Mouse (Mus musculus): ENCODE results near the gene Hist1h3g. TPM values are rescaled to one million over a fixed set of nuclear protein-coding genes. Genes with fewer than 3 reads are reported as not detected.
"Not testable (repeated sequence)": the region's sequence is repeated elsewhere in the genome, so short reads cannot be mapped to it uniquely, and the experiment has no call there.

The Hist1h3g gene
- polyA plus RNA-seq, 1 experiment from 2014 or later = 17.1 TPM

DNA sequence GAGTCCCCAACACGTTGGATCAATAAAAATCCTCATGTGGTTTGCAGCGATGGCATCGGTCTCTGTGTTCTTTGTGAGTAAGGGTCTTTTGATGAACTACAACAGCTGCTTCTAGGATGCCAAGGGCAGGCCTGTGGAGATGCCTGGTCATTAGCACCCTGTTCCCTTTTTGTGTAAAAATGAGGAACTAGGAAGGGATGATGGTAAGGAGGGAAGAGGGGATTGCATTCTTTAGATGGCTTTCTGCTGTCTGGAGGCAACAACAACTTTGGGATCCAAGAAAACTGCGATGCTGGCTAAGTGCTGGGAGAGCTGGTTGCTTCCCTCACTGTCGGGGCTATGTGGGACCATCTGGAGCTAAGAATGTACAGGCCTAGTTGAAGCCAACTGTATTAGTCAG lies 3.0 kb downstream of the Hist1h3g start:
- Histone ChIP-seq H3K4me3 (replicated peaks) (peak overlapping the region; percentile 63), H3K4me1 (replicated peaks) (peaks cover 40% of the 10 kb centered on the region), H3K9ac (peak overlapping the region; percentile 84), H3K4me2 (peak overlapping the region; percentile 65), H3K27ac (peak overlapping the region; percentile 98), H3K36me3 (no peaks in the 10 kb centered on the region), H3K9me3 (replicated peaks) (no peaks in the 10 kb centered on the region), H3K27me3 (no peaks in the 10 kb centered on the region)
- DNase-seq (no peak), ATAC-seq (ENCODE audit: low read depth) (no peak)
- WGBS (ENCODE audit: insufficient replicate concordance) = 81% methylated on average over 5 of the region's 5 CpGs

DNA sequence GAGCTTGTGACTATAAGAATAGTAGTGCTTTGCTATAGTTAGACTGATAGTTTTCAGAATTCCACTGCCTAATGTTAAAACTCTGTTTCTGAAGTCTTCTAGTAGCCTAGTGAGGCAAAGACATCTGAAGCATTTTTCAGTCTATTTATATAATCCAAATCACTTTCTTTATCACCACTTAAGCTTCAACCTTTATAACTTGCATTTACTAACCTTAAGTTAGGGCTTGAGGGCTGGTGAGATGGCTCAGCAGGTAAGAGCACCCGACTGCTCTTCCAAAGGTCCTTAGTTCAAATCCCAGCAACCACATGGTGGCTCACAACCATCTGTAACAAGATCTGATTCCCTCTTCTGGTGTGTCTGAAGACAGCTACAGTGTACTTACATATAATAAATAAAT lies 4.6 kb downstream of the Hist1h3g start:
- Histone ChIP-seq H3K4me1 (replicated peaks) (peaks cover 40% of the 10 kb centered on the region), H3K9ac (peak overlapping the region; percentile 62), H3K27ac (peak overlapping the region; percentile 98)
- not testable (repeated sequence) for DNase-seq; ATAC-seq (ENCODE audit: low read depth); H3K27me3 ChIP-seq; H3K4me2 ChIP-seq; H3K4me3 ChIP-seq (replicated peaks); H3K36me3 ChIP-seq; H3K9me3 ChIP-seq (replicated peaks)
- 68% methylated on average over 1 of the region's 1 CpGs for WGBS (ENCODE audit: insufficient replicate concordance)

- no peaks in the 10 kb centered on the region for H3K36me3 ChIP-seq
- no peak for ATAC-seq (ENCODE audit: low read depth)
- no peaks in the 10 kb centered on the region for H3K9me3 ChIP-seq (replicated peaks)
- 62% methylated on average over 3 of the region's 3 CpGs for WGBS (ENCODE audit: insufficient replicate concordance)
- H3K4me1 ChIP-seq (replicated peaks) = peaks cover 45% of the 10 kb centered on the region
- H3K27ac ChIP-seq = peak overlapping the region; percentile 98
- H3K27me3 ChIP-seq = no peaks in the 10 kb centered on the region
- peak overlapping the region; percentile 90 for H3K9ac ChIP-seq
- peak overlapping the region; percentile 73 for H3K4me2 ChIP-seq
- peak overlapping the region; percentile 67 for H3K4me3 ChIP-seq (replicated peaks)
- DNase-seq = no peak
These were observed 6.3 kb downstream of the Hist1h3g start for GRCm38 (mm10) chr13:23541497-23541896.

- 7% methylated on average over 3 of the region's 3 CpGs for WGBS (ENCODE audit: insufficient replicate concordance)
- not testable (repeated sequence) for H3K36me3 ChIP-seq; DNase-seq; H3K9me3 ChIP-seq (replicated peaks); ATAC-seq (ENCODE audit: low read depth); H3K27me3 ChIP-seq
- H3K4me3 ChIP-seq (replicated peaks) = peak overlapping the region; percentile 67
- peak overlapping the region; percentile 73 for H3K4me2 ChIP-seq
- H3K27ac ChIP-seq = peak overlapping the region; percentile 98
- peaks cover 40% of the 10 kb centered on the region for H3K4me1 ChIP-seq (replicated peaks)
- H3K9ac ChIP-seq = peak overlapping the region; percentile 90
These were observed 7.2 kb downstream of the Hist1h3g start for GRCm38 (mm10) chr13:23542225-23542980.

DNA sequence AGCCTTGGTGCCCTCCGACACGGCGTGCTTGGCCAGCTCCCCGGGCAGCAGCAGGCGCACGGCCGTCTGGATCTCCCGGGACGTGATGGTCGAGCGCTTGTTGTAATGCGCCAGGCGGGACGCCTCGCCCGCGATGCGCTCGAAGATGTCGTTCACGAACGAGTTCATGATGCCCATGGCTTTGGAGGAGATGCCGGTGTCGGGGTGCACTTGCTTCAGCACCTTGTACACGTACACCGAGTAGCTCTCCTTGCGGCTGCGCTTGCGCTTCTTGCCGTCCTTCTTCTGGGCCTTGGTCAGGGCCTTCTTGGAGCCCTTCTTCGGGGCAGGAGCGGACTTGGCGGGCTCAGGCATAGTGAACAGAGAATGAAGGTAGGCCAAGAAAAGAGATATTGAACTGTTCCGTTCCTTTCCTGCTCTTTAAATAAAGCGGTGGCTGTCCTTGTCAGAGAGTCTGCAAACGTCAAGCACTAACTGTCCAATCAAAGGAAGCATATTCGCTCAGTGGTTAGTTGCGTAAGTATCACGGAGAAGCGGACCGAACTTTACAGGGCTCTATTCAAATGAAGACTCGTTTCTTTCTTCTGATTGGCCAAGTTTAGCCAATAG lies 7.9 kb downstream of the Hist1h3g start, which contains the start of gene Hist1h2bh:
Gene Hist1h2bh, minus strand, starts transcription at position 394 of the 609 bp plus-strand sequence.
- Histone ChIP-seq H3K9ac (peak within 1 kb of the TSS; percentile 90), H3K4me1 (replicated peaks) (peaks cover 33% of the 10 kb centered on the region), H3K27ac (peak within 1 kb of the TSS; percentile 98), H3K4me3 (replicated peaks) (peak within 1 kb of the TSS; percentile 67), H3K4me2 (peak within 1 kb of the TSS; percentile 73)
- under 1% methylated on average over 30 of the region's 42 CpGs for WGBS (ENCODE audit: insufficient replicate concordance)
- not testable (repeated sequence) for H3K9me3 ChIP-seq (replicated peaks); H3K36me3 ChIP-seq; H3K27me3 ChIP-seq
- ATAC-seq (ENCODE audit: low read depth) (peak; percentile 87), DNase-seq (peak; percentile 89)

GRCm38 (mm10) chr13:23543965-23544786 lies 9.0 kb downstream of the Hist1h3g start, which contains the start of gene Hist1h3f:
Hist1h3f (plus strand) TSS chr13:23544052.
- Histone ChIP-seq H3K36me3 (no peaks in the 10 kb centered on the region), H3K4me3 (replicated peaks) (peak within 1 kb of the TSS; percentile 67), H3K27me3 (no peaks in the 10 kb centered on the region), H3K27ac (peak within 1 kb of the TSS; percentile 98), H3K4me2 (peak within 1 kb of the TSS; percentile 73), H3K9ac (peak within 1 kb of the TSS; percentile 90), H3K4me1 (replicated peaks) (peaks cover 29% of the 10 kb centered on the region), H3K9me3 (replicated peaks) (no peaks in the 10 kb centered on the region)
- under 1% methylated on average over 28 of the region's 45 CpGs for WGBS (ENCODE audit: insufficient replicate concordance)
- ATAC-seq (ENCODE audit: low read depth) (peak; percentile 75), DNase-seq (peak; percentile 86)

DNA sequence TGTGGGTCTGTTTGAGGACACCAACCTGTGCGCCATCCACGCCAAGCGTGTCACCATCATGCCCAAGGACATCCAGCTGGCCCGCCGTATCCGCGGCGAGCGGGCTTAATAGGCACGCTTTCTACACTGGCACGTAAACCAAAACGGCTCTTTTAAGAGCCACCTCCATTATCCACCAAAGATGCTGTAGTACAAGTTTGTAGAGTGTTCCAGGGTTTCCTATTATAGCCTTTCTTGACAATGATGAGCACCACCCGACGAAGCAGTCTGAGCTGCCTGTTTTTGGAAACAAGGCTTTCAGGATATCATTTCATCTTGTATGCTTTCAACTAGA lies 9.5 kb downstream of the Hist1h3g start:
- 0% methylated on average over 13 of the region's 14 CpGs for WGBS (ENCODE audit: insufficient replicate concordance)
- H3K9me3 ChIP-seq (replicated peaks); H3K36me3 ChIP-seq; DNase-seq; H3K27me3 ChIP-seq: not testable (repeated sequence)
- Histone ChIP-seq H3K4me1 (replicated peaks) (peaks cover 34% of the 10 kb centered on the region), H3K4me2 (peak overlapping the region; percentile 72), H3K27ac (peak overlapping the region; percentile 97), H3K4me3 (replicated peaks) (peak overlapping the region; percentile 56), H3K9ac (peak overlapping the region; percentile 75)
- peak; percentile 8 for ATAC-seq (ENCODE audit: low read depth)

GRCm38 (mm10) chr13:23546694-23547093 lies 11.5 kb downstream of the Hist1h3g start:
- WGBS (ENCODE audit: insufficient replicate concordance) = 65% methylated on average over 5 of the region's 5 CpGs
- DNase-seq (no peak), ATAC-seq (ENCODE audit: low read depth) (no peak)
- no peaks in the 10 kb centered on the region for H3K36me3 ChIP-seq
- H3K27ac ChIP-seq = peak overlapping the region; percentile 89
- no peaks in the 10 kb centered on the region for H3K9me3 ChIP-seq (replicated peaks)
- H3K9ac ChIP-seq = peak overlapping the region; percentile 48; the same call in 1 of the 2 replicates
- H3K4me2 ChIP-seq = peak overlapping the region; percentile 35; the same call in 1 of the 2 replicates
- H3K4me1 ChIP-seq (replicated peaks) = peaks cover 33% of the 10 kb centered on the region
- H3K27me3 ChIP-seq = no peaks in the 10 kb centered on the region
- H3K4me3 ChIP-seq (replicated peaks) = no peak overlapping the region

GRCm38 (mm10) chr13:23550761-23551145 lies 15.5 kb downstream of the Hist1h3g start:
- Histone ChIP-seq H3K9ac (peak overlapping the region; percentile 81), H3K4me1 (replicated peaks) (peaks cover 57% of the 10 kb centered on the region), H3K4me2 (peak overlapping the region; percentile 71), H3K27ac (peak overlapping the region; percentile 98), H3K9me3 (replicated peaks) (no peaks in the 10 kb centered on the region), H3K4me3 (replicated peaks) (peak overlapping the region; percentile 58), H3K27me3 (no peaks in the 10 kb centered on the region), H3K36me3 (no peaks in the 10 kb centered on the region)
- DNase-seq = no peak
- peak; percentile 0 for ATAC-seq (ENCODE audit: low read depth)
- under 1% methylated on average over 3 of the region's 3 CpGs for WGBS (ENCODE audit: insufficient replicate concordance)

- DNase-seq = peak; percentile 93
- ATAC-seq (ENCODE audit: low read depth) = peak; percentile 68
- Histone ChIP-seq H3K27ac (peak within 1 kb of the TSS; percentile 98), H3K4me2 (peak within 1 kb of the TSS; percentile 71), H3K4me1 (replicated peaks) (peaks cover 56% of the 10 kb centered on the region), H3K9ac (peak within 1 kb of the TSS; percentile 81), H3K4me3 (replicated peaks) (peak within 1 kb of the TSS; percentile 58)
- not testable (repeated sequence) for H3K9me3 ChIP-seq (replicated peaks); H3K27me3 ChIP-seq; H3K36me3 ChIP-seq
- under 1% methylated on average over 47 of the region's 47 CpGs for WGBS (ENCODE audit: insufficient replicate concordance)
These were observed 16.1 kb downstream of the Hist1h3g start, which contains the start of gene Hist1h4f for GRCm38 (mm10) chr13:23551146-23551834. Hist1h4f (minus strand) TSS chr13:23551648.

All from liver, embryonic 13.5 days (tissue).